Mouse (Mus musculus): Measurements from ENCODE around the gene Vps52.
"Not testable (repeated sequence)": the region's sequence is repeated elsewhere in the genome, so short reads cannot be mapped to it uniquely, and the experiment has no call there.

Gene Vps52

GRCm38 (mm10) chr17:34000796-34001195, 45.2 kb downstream of the Vps52 start:
- not testable (repeated sequence) for DNase-seq (ENCODE audit: low spot score in 2 of 2)

GRCm38 (mm10) chr17:34003426-34003825, 47.8 kb downstream of the Vps52 start:
- DNase-seq (ENCODE audit: low spot score in 2 of 2): peak in 1 of 2 experiments; percentile 15

- DNase-seq (ENCODE audit: low spot score in 2 of 2): no peak
Measured at GRCm38 (mm10) chr17:34006570-34006969, 51.0 kb downstream of the Vps52 start.

- no peak for DNase-seq (ENCODE audit: low spot score in 2 of 2)
Measured at GRCm38 (mm10) chr17:34010156-34010555, 54.5 kb downstream of the Vps52 start.

GRCm38 (mm10) chr17:34013436-34013835, 57.8 kb downstream of the Vps52 start:
- no peak for DNase-seq (ENCODE audit: low spot score in 2 of 2)

All from frontal cortex, postnatal 25 days (tissue).